ENCODE assay signal across 15 mouse cellular contexts in the genomic region with DNA sequence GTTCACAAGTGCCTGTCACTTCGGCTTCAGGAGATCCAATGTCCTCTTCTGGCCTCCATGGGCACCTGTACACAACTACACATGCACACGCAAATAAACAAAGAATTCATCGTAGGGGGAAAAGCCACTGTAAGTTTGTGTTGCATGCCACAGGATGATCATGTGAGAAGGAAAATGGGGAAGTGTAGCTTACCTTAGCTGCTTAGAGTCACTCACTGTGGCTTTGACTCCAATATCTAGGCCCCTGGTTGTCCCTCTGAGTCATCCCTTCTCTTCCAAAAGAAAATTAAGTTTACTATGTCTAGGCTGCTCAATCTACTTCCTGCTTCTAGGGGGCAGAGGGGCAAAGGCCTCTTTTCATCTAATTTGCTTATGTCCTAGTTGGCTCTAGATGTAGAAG. TPM values are rescaled to one million over a fixed set of nuclear protein-coding genes. Genes with fewer than 3 reads are reported as not detected.
"Had no signal": no experiment of that assay in that cellular context is flagged by ENCODE, and none has a peak within 500 bp of the region (broad histone marks: within the 10 kb centered on the region; RNA-seq: fewer than 3 reads in every experiment).

No protein-coding gene starts in this region.

- H3K36me3 ChIP-seq: limb, embryonic 15.5 days; liver, embryonic 12.5 days; midbrain, embryonic 13.5 days; neural tube, embryonic 12.5 days; stomach, embryonic 15.5 days had no signal

- H3K4me2 ChIP-seq: limb, embryonic 15.5 days; liver, embryonic 12.5 days; lung, embryonic 14.5 days; midbrain, embryonic 13.5 days; neural tube, embryonic 12.5 days; stomach, embryonic 15.5 days had no signal

- ATAC-seq: liver, embryonic 12.5 days; midbrain, embryonic 13.5 days had no signal

- H3K9ac ChIP-seq: limb, embryonic 15.5 days; liver, embryonic 12.5 days; lung, embryonic 14.5 days; midbrain, embryonic 13.5 days; neural tube, embryonic 12.5 days; stomach, embryonic 15.5 days had no signal

- H3K4me1 ChIP-seq: limb, embryonic 15.5 days; liver, embryonic 12.5 days; neural tube, embryonic 12.5 days; stomach, embryonic 15.5 days had no signal

- H3K27ac ChIP-seq: left cerebral cortex, adult 2 months; limb, embryonic 15.5 days; liver, embryonic 12.5 days; macrophage; midbrain, embryonic 13.5 days; neural tube, embryonic 12.5 days; stomach, embryonic 15.5 days had no signal

- H3K27me3 ChIP-seq: limb, embryonic 15.5 days; midbrain, embryonic 13.5 days; neural tube, embryonic 12.5 days; stomach, embryonic 15.5 days had no signal

- DNase-seq: kidney, adult 18-20 months; kidney, postnatal 25 days; lung, embryonic 14.5 days; lung, postnatal 14 days; spleen, adult 18-20 months; thymus, adult 2 months; thymus, postnatal 25 days had no signal

- H3K9me3 ChIP-seq: limb, embryonic 15.5 days; midbrain, embryonic 13.5 days; neural tube, embryonic 12.5 days; stomach, embryonic 15.5 days had no signal

- H3K4me3 ChIP-seq: left cerebral cortex, adult 2 months; limb, embryonic 15.5 days; liver, embryonic 12.5 days; midbrain, embryonic 13.5 days; myocyte; neural tube, embryonic 12.5 days; stomach, embryonic 15.5 days had no signal

RNA-seq across cellular contexts. Expression of a gene that starts 57.3 kb away (rescaled TPM):
- polyA plus RNA-seq: macrophage had no signal
